Mouse (Mus musculus) ES-E14 (cell line): ENCODE results near the gene Slc1a2. TPM values are rescaled to one million over a fixed set of nuclear protein-coding genes. Genes with fewer than 3 reads are reported as not detected.

Experiments used
- DNase-seq: peaks from one replicate; pipeline ENCODE4 v3.0.0-alpha.2; 2013; ENCODE audit warnings: low read depth, low spot score
- H3K27ac ChIP-seq: 2 replicates; pipeline ENCODE4 v1.5.1; 2012; ENCODE audit warnings: low read depth, mild to moderate bottlenecking, low read length, moderate library complexity, mixed read lengths; ENCODE audit not compliant: poor library complexity, insufficient read depth, severe bottlenecking
- H3K36me3 ChIP-seq: 2 replicates; pipeline ENCODE4 v1.6.1; 2012; ENCODE audit warnings: mild to moderate bottlenecking, low read length, moderate library complexity, mixed read lengths; ENCODE audit not compliant: control insufficient read depth, poor library complexity, insufficient read depth, severe bottlenecking
- H3K4me1 ChIP-seq, 2 experiments: fragments of 150-350 bp in 1 of 2; sonication (generic) in 1 of 2; 2 replicates each; pipeline ENCODE4 v1.6.1; 2012; ENCODE audit warnings: low read length in 2 of 2, mild to moderate bottlenecking in 1 of 2, mixed read lengths in 1 of 2; ENCODE audit not compliant: control insufficient read depth in 2 of 2, insufficient read depth in 2 of 2, poor library complexity in 1 of 2
- H3K4me3 ChIP-seq, 2 experiments: fragments of 150-350 bp in 1 of 2; sonication (generic) in 1 of 2; 2 replicates each; pipeline ENCODE4 v1.5.1; 2012; ENCODE audit warnings: low read length in 2 of 2, low read depth in 1 of 2, mild to moderate bottlenecking in 1 of 2, mixed read lengths in 1 of 2; ENCODE audit not compliant: insufficient read depth in 1 of 2, poor library complexity in 1 of 2, severe bottlenecking in 1 of 2
- H3K9ac ChIP-seq: 2 replicates; pipeline ENCODE4 v1.6.1; 2012; ENCODE audit warnings: low read depth, mild to moderate bottlenecking, low read length, mixed read lengths; ENCODE audit not compliant: poor library complexity, insufficient read depth, severe bottlenecking
- H3K9me3 ChIP-seq: fragments of 150-350 bp; sonication (generic); 2 replicates; pipeline ENCODE4 v1.6.1; 2012; ENCODE audit warnings: low read depth, mild to moderate bottlenecking, low read length; ENCODE audit not compliant: control insufficient read depth, insufficient read depth
- CHD2 ChIP-seq: IDR thresholded peaks from 2 replicates; pipeline ENCODE4 v1.6.1; 2014; ENCODE audit warnings: mild to moderate bottlenecking, low read depth, low read length, inconsistent platforms
- HCFC1 ChIP-seq: IDR thresholded peaks from 2 replicates; pipeline ENCODE4 v1.6.1; 2012; ENCODE audit warnings: low read length, inconsistent platforms, borderline replicate concordance; ENCODE audit not compliant: insufficient read depth
- MAFK ChIP-seq: IDR thresholded peaks from 2 replicates; pipeline ENCODE4 v1.6.1; 2014; ENCODE audit warnings: mild to moderate bottlenecking, low read depth, low read length, inconsistent platforms; ENCODE audit not compliant: insufficient read depth
- ZC3H11A ChIP-seq: IDR thresholded peaks from 2 replicates; pipeline ENCODE4 v1.6.1; 2012; ENCODE audit warnings: low read depth, mild to moderate bottlenecking, inconsistent platforms, low read length, borderline replicate concordance
- ZNF384 ChIP-seq: IDR thresholded peaks from 2 replicates; pipeline ENCODE4 v1.6.1; 2012; ENCODE audit warnings: low read depth, low read length, inconsistent platforms
- in situ Hi-C, 2 experiments: fragments of 600-800 bp; cut with MboI; formaldehyde crosslinking; loops; one replicate each; pipeline ENCODE4 v1.15.1; 2025; ENCODE audit warnings: low sequenced_read_pairs in 2 of 2, inconsistent platforms in 1 of 2; ENCODE audit not compliant: unreplicated experiment in 2 of 2
- total RNA-seq: library from RNA; depleted of rRNA; stranded (reverse); fragments of 300-350 nt; gene quantifications from 2 replicates; pipeline ENCODE4 v1.2.3, GENCODE M21; 2012

The Slc1a2 gene
- total RNA-seq, 1 experiment, result 0.40 TPM

DNA sequence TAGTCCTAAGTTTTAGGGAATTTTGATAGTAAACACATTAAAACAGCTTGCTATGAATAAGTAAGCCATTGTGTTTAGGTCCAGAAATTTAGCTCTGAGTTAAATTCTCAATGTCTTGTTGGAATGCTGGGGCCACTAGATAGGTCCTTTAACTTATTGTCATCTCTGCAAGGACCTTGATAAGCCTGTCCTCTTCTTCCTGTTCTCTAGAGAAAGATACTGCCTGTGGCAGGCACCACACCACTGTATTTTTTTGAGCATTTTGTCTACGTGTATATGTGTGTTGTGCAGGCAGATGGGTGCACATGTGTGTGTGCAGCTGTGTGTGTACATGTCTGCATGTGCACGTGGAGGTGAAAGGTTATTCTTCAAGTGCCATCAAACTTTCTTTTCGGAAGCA is 75.6 kb downstream of the Slc1a2 start:
- no peak for DNase-seq
- Histone ChIP-seq H3K9ac (no peak overlapping the region), H3K27ac (no peak overlapping the region), H3K9me3 (no peaks in the 10 kb centered on the region), H3K4me1 (no peaks in the 10 kb centered on the region), H3K4me3 (no peak overlapping the region), H3K36me3 (no peaks in the 10 kb centered on the region)
- TF ChIP-seq ZC3H11A, result no peak
- no peak for TF ChIP-seq CHD2
- TF ChIP-seq HCFC1, result no peak
- no peak for TF ChIP-seq MAFK
- no peak for TF ChIP-seq ZNF384
- in situ Hi-C loops, result no loop called here

DNA sequence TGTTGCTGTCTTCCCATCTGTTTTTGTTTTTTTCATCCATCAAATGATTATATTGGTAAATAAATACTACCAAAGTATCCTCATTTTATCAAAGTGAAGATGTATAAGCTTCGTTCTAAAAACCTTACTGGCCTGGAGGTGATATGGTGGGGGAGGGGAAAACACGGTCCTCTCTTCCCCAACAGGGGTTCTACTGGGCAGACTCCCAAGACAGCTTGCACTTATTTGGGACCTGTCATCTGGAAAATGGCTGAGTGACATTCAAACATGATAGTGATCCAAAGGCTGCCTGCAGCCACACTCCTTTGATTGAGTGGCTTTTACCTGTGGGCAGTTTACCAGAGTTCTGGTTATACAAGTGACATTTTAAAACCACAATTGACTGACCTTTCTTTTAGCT is 76.6 kb downstream of the Slc1a2 start:
- no peaks in the 10 kb centered on the region for H3K36me3 ChIP-seq
- H3K4me3 ChIP-seq, result no peak overlapping the region
- H3K27ac ChIP-seq, result no peak overlapping the region
- in situ Hi-C loops, result no loop called here
- H3K4me1 ChIP-seq, result no peaks in the 10 kb centered on the region
- no peaks in the 10 kb centered on the region for H3K9me3 ChIP-seq
- no peak for DNase-seq
- H3K9ac ChIP-seq, result no peak overlapping the region
- TF ChIP-seq ZNF384, result no peak
- TF ChIP-seq HCFC1, result no peak
- TF ChIP-seq ZC3H11A, result no peak
- no peak for TF ChIP-seq MAFK
- TF ChIP-seq CHD2, result no peak

DNA sequence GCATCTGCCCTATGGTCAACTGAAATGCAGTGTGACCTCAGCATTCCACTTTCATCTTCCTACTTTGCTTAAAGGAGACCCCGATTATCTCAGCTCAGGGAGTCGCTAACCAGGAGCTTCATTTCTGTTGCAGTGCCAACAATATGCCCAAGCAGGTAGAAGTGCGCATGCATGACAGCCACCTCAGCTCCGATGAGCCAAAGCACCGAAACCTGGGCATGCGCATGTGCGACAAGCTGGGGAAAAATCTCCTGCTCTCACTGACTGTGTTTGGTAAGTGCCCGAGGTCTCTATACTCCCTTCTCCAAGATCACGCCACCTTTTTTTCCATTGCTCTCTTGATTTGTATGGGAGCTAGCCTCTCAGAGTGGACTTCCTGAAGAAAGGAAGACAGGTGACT is 77.4 kb downstream of the Slc1a2 start:
- no peak for TF ChIP-seq CHD2
- TF ChIP-seq HCFC1, result no peak
- TF ChIP-seq ZNF384, result no peak
- no peak for TF ChIP-seq MAFK
- no peak for TF ChIP-seq ZC3H11A
- no peaks in the 10 kb centered on the region for H3K36me3 ChIP-seq
- no peak overlapping the region for H3K9ac ChIP-seq
- H3K27ac ChIP-seq, result no peak overlapping the region
- no peak for DNase-seq
- no peaks in the 10 kb centered on the region for H3K9me3 ChIP-seq
- no peak overlapping the region for H3K4me3 ChIP-seq
- in situ Hi-C loops, result no loop called here
- H3K4me1 ChIP-seq, result no peaks in the 10 kb centered on the region

DNA sequence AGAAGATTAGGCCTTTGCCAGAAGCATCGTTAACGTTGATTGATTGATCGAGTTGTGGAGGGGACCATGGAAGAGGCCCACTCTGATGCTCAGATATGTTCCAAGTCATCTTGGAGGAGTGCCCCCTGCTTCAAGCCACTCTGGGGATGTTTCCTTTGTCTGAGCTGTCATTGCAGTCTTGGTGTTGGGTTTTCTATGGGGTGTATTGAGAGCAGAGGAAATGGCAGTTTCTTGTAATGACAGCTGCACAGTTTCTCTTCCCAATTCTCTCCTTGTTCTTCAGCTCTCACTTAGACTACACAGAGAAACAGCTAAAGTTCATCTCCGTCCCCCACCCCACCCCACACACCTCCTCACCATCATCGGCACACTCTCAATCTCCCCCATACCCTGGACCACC is 78.0 kb downstream of the Slc1a2 start:
- no peaks in the 10 kb centered on the region for H3K36me3 ChIP-seq
- no peak overlapping the region for H3K9ac ChIP-seq
- H3K9me3 ChIP-seq, result no peaks in the 10 kb centered on the region
- in situ Hi-C loops, result no loop called here
- H3K4me1 ChIP-seq, result no peaks in the 10 kb centered on the region
- TF ChIP-seq ZC3H11A, result no peak
- TF ChIP-seq MAFK, result no peak
- no peak for TF ChIP-seq ZNF384
- no peak for TF ChIP-seq CHD2
- no peak for TF ChIP-seq HCFC1
- H3K27ac ChIP-seq, result no peak overlapping the region
- DNase-seq, result no peak
- H3K4me3 ChIP-seq, result no peak overlapping the region

DNA sequence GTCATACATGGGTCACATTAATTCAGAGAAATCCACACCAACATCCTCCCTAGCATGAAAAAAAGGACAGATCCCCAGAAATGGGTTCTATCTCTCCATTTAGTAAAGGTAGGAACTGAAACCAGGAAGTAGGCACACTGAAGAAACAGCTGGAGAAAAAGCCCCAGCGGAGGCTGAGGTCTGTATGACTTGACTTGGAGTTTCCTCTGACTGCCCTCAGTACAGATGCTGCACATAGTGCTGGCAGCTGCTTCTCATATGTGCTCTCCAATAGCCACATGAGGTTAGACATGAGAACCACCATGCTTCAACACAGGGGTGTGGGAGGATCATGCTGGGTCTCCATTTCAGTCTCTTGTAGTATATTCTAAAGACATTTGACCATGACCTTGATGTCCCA is 80.4 kb downstream of the Slc1a2 start:
- in situ Hi-C loops, result no loop called here
- Histone ChIP-seq H3K4me1 (no peaks in the 10 kb centered on the region), H3K9ac (no peak overlapping the region), H3K36me3 (no peaks in the 10 kb centered on the region), H3K4me3 (no peak overlapping the region), H3K9me3 (no peaks in the 10 kb centered on the region), H3K27ac (no peak overlapping the region)
- no peak for DNase-seq
- TF ChIP-seq MAFK (no peak), ZC3H11A (no peak), ZNF384 (no peak), HCFC1 (no peak), CHD2 (no peak)
